ENCODE assay signal across 19 mouse cellular contexts in genomic region chr19:11408591-11408990, GRCm38 (mm10). TPM values are rescaled to one million over a fixed set of nuclear protein-coding genes. Genes with fewer than 3 reads are reported as not detected.
DNase-seq lines count a peak whose midpoint lies in the region.
"Had no signal": no experiment of that assay in that cellular context is flagged by ENCODE, and none has a peak within 500 bp of the region (broad histone marks: within the 10 kb centered on the region; RNA-seq: fewer than 3 reads in every experiment).

No protein-coding gene starts in this region.

- intact Hi-C loops in left cerebral cortex, postnatal 14 days (cut with DNase I) = no loop called here

- DNase-seq in CD4-positive helper T cell, adult 2 months (ENCODE audit: low read depth, low spot score) = peak; percentile 48
- DNase-seq in CD4-positive, CD25-positive, alpha-beta regulatory T cell, adult 2 months (ENCODE audit: low read depth, low spot score) = peak; percentile 60
- peak; percentile 72 for DNase-seq in induced T-regulatory cell, adult 2 months (ENCODE audit: low read depth)
- peak; percentile 49 for DNase-seq in naive thymus-derived CD4-positive, alpha-beta T cell, adult 2 months (ENCODE audit: low read depth)
- no peak for DNase-seq in kidney, postnatal 10 days
- no peak for DNase-seq in testis, postnatal 14 days (ENCODE audit: low spot score)
- DNase-seq in left cerebral cortex, postnatal 14 days (ENCODE audit: low spot score in 2 of 2) = no peak
- DNase-seq: adrenal gland, adult 8-10 months; adrenal gland, postnatal 25 days; cerebellum, adult 18-20 months; cerebellum, adult 9-10 months; cerebellum, postnatal 14 days; forebrain, postnatal 0 days; gastrocnemius, adult 2 months; gastrocnemius, postnatal 14 days had no signal

RNA-seq across cellular contexts. Expression of gene Ms4a4c, which starts 4.0 kb away (rescaled TPM):
- not detected for total RNA-seq in left cerebral cortex, postnatal 14 days (2021)
- total RNA-seq: forebrain, postnatal 0 days; gastrocnemius, adult 2 months; gastrocnemius, postnatal 14 days; gastrocnemius, postnatal 4 days; heart, postnatal 25 days; MEL had no signal

RNA-seq across cellular contexts. Expression of gene Ms4a4a, which starts 33.3 kb away (rescaled TPM):
- 1 to 10 TPM in 1 of 2 experiments, under 1 TPM in 1; 0.97 to 1.8 TPM for total RNA-seq in left cerebral cortex, postnatal 14 days (2021)
- total RNA-seq: forebrain, postnatal 0 days; hematopoietic stem cell, adult 5-6 weeks; MEL had no signal

RNA-seq across cellular contexts. Expression of gene Ms4a4b, which starts 34.8 kb away (rescaled TPM):
- not detected for total RNA-seq in left cerebral cortex, postnatal 14 days (2021)
- total RNA-seq: forebrain, postnatal 0 days; gastrocnemius, adult 2 months; MEL had no signal

Comparison
In these comparisons a context has a peak if more than half of its experiments do, and no peak if none do; other contexts are left out.
1. DNase-seq: peak in CD4-positive helper T cell, adult 2 months (single experiment), CD4-positive, CD25-positive, alpha-beta regulatory T cell, adult 2 months (single experiment), induced T-regulatory cell, adult 2 months (single experiment) and naive thymus-derived CD4-positive, alpha-beta T cell, adult 2 months (single experiment); none in kidney, postnatal 10 days (single experiment), testis, postnatal 14 days (single experiment) and left cerebral cortex, postnatal 14 days (0 of 2).